Mouse (Mus musculus): Measurements from ENCODE around the gene Insm1.

DNA sequence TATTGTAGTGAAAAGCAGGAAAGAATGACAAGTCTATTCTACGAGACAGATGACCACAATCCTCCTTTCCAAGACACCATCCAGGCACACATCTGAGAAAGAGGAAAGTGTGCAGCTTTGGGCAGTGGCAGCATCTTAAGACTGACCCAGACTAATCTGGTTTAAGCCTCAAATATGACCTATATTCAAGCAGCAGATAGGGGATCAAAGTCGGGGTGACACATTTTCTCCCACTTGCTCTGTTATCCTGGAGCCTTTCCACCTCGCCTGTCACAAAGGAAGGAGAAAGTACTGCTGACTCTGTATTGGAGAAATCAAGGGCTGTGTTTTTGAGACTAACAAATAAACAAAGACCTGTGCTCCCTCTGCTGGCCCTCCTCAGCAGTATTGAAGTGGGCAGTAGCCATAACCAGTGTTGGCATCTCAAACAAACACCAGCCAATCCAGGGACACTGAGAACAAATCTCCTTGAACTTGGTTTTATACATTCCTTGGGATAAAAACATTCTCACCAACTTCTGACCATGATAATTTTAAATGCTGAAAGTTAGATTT lies 34.7 kb downstream of the Insm1 start:
- no peak for TF ChIP-seq CTCF (conservative IDR thresholded peaks at IDR 0.05; ENCODE audit: low read length)
- no peak for TF ChIP-seq NANOG (IDR thresholded peaks at IDR 0.05; ENCODE audit: borderline replicate concordance, low read length)
- no peak for TF ChIP-seq POU5F1 (IDR thresholded peaks at IDR 0.05; ENCODE audit: borderline replicate concordance, low read length)
